Mouse (Mus musculus) layer of hippocampus, adult 2 months (tissue): ENCODE data around the gene Ankrd55. TPM values are rescaled to one million over a fixed set of nuclear protein-coding genes. Genes with fewer than 3 reads are reported as not detected.

Source experiments
- DNase-seq, 2 experiments: peaks; one replicate each; pipeline ENCODE4 v3.0.0; 2022; ENCODE audit warnings: low spot score in 2 of 2
- H3K27ac ChIP-seq: fragments of 200-600 bp; 2 replicates; pipeline ENCODE4 v1.8.1; 2022
- H3K4me3 ChIP-seq: fragments of 200-600 bp; 2 replicates; pipeline ENCODE4 v1.8.1; 2022; ENCODE audit warnings: mild to moderate bottlenecking
- CTCF ChIP-seq: fragments of 200-600 bp; conservative IDR thresholded peaks from 2 replicates; pipeline ENCODE4 v1.8.1; 2022; ENCODE audit warnings: antibody characterized with exemption, mild to moderate bottlenecking, moderate library complexity
- total RNA-seq, 2 experiments: library from RNA; stranded (reverse); gene quantifications; 2 replicates each; pipeline ENCODE4 v1.2.3; 2021

Gene Ankrd55
- total RNA-seq, 2 experiments from 2014 or later, result 2.5 to 3.4 TPM

DNA sequence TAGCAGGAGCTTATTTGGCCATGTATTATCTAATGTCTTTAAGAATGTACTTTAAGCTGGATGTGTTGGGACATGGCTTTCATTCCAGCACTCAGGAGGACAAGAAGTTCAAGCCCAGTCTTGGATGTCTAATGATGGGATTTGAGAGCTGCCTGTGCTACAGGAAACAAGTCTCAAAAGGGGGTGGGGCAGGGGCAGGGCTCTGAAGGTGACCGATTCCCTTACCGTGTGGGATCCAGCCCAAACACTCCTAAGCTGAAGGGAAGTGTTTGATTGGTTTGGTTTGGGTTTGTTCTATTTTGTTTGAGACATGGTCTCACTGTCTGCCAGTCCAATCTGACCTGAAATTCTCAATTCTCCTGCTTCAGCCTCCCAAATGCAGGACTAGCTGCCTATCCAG, 93.2 kb downstream of the Ankrd55 start:
- TF ChIP-seq CTCF, result no peak
- no peak overlapping the region for H3K4me3 ChIP-seq
- DNase-seq, result no peak
- H3K27ac ChIP-seq, result no peak overlapping the region

- no peak for DNase-seq
- TF ChIP-seq CTCF, result no peak
- no peak overlapping the region for H3K4me3 ChIP-seq
Measured at GRCm38 (mm10) chr13:112382457-112382856, 94.2 kb downstream of the Ankrd55 start.

DNA sequence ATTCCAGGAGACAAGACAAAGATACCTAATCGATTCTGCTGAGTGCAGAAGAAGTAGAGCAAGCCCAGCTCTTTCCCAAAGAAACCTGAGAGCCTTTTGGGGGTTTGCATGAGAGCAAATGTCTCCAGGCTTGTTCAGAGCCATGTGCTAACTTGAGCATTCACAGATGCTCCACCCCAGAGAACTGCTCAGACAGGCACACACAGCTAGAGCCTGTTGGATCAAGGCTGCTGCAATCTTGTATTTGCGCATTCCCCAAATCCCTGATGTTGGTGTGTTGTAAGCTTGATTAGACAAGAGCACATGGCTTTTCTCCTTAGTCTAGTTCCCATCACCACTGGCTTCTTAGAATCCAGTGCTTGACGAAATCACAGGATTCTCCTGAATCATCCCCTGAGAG, 94.7 kb downstream of the Ankrd55 start:
- H3K27ac ChIP-seq, result no peak overlapping the region
- DNase-seq, result no peak
- no peak for TF ChIP-seq CTCF
- H3K4me3 ChIP-seq, result no peak overlapping the region

More at GRCm38 (mm10) chr13:112382457-112382856, 94.2 kb downstream of the Ankrd55 start:
- H3K27ac ChIP-seq, result no peak overlapping the region

GRCm38 (mm10) chr13:112383941-112384659, 95.8 kb downstream of the Ankrd55 start:
- H3K4me3 ChIP-seq, result no peak overlapping the region
- TF ChIP-seq CTCF, result no peak
- H3K27ac ChIP-seq, result no peak overlapping the region
- no peak for DNase-seq

DNA sequence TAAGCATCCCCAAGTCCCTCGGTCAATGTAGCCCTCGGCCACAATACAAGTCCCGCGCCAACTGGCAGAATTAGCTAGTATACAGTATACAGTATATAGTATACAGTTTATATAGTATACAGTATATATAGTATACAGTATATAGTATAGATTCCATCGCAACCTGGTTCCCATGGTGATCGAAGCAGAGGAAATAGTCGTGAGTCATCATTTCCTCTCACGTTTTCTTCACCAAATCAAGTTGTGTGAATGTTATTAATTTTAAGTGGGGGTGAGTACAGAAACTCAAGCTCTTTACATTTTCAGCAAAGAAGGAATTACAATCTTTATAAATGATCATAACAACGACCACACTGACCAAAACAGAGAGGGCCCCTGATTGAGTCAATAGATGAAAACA, 96.8 kb downstream of the Ankrd55 start:
- no peak for TF ChIP-seq CTCF
- Histone ChIP-seq H3K4me3 (no peak overlapping the region), H3K27ac (no peak overlapping the region)
- no peak for DNase-seq

DNA sequence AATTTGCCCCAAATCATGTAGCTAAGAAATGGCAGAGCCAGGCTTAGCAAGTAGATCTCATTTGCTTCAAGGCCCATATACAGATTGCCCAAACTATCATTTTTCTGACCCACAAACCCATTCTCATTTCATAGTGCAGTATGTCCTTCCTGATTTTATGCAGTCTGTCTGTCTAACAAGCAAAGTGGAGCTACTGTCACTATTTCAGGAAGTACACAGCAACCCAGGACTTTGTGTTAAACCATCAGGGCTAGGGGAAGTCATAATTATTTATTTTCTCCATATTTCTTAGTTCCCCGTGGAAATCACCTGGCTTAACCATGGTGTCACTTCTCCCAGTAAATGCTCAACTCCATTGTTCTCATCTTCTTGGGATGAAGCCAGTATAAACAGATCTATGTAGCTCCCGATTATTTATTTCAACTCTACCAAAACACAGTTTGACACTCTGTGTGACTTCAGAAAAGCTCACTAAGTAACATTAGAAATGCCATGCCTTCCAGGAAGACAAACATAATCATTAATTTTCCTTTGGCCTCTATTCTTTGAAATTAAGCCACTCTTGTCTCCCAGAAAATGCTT, 98.3 kb downstream of the Ankrd55 start:
- no peak for DNase-seq
- TF ChIP-seq CTCF, result no peak
- no peak overlapping the region for H3K27ac ChIP-seq
- H3K4me3 ChIP-seq, result no peak overlapping the region

GRCm38 (mm10) chr13:112387279-112387678, 99.0 kb downstream of the Ankrd55 start:
- Histone ChIP-seq H3K4me3 (no peak overlapping the region), H3K27ac (no peak overlapping the region)
- no peak for DNase-seq
- TF ChIP-seq CTCF, result no peak

GRCm38 (mm10) chr13:112388176-112388575, 99.9 kb downstream of the Ankrd55 start:
- H3K4me3 ChIP-seq, result no peak overlapping the region
- H3K27ac ChIP-seq, result no peak overlapping the region
- no peak for DNase-seq
- TF ChIP-seq CTCF, result no peak

GRCm38 (mm10) chr13:112390206-112390605, 102.0 kb downstream of the Ankrd55 start:
- no peak overlapping the region for H3K27ac ChIP-seq
- no peak overlapping the region for H3K4me3 ChIP-seq
- no peak for TF ChIP-seq CTCF
- DNase-seq, result no peak

DNA sequence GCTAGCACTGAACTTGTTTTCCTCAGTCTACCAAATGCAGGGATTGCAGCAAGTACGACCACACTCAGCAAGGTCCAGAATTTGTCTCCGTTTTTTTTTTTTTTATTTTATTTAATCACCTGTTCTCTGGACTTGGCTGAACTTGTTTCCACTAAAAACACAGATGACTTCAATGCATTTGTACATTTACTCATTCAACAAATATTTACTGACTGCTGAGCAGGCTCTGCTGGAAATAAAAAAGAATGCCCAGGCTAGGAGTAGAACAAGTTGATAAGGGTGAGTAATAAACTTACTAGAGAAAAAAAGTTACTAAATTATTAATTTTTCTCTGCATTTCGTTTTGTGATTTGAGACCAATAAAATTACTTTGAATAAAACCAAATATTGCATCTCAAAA, 103.1 kb downstream of the Ankrd55 start:
- no peak for DNase-seq
- no peak for TF ChIP-seq CTCF
- Histone ChIP-seq H3K4me3 (no peak overlapping the region), H3K27ac (no peak overlapping the region)

DNA sequence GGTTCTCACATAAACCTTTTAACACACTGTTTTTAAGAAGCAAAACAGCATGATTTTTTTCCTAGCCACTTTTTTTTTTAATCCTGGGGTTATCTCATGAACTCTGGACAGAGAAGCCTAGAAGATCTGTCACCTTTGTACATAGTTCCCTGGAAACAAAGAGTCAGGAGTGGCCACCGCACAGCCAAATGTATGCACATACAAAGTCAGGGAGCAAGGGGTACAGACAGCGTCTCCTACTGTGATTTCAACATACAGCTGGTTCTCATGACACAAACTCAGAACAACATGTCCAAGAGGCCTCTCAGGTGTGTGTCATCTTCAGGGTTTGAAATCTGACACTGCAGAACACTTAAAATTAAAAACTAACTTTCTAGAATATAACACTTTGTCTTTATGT, 105.1 kb downstream of the Ankrd55 start:
- no peak for TF ChIP-seq CTCF
- Histone ChIP-seq H3K4me3 (no peak overlapping the region), H3K27ac (no peak overlapping the region)
- DNase-seq, result no peak

- H3K27ac ChIP-seq, result no peak overlapping the region
- H3K4me3 ChIP-seq, result no peak overlapping the region
- TF ChIP-seq CTCF, result no peak
- no peak for DNase-seq
Measured at GRCm38 (mm10) chr13:112394271-112394670, 106.0 kb downstream of the Ankrd55 start.

DNA sequence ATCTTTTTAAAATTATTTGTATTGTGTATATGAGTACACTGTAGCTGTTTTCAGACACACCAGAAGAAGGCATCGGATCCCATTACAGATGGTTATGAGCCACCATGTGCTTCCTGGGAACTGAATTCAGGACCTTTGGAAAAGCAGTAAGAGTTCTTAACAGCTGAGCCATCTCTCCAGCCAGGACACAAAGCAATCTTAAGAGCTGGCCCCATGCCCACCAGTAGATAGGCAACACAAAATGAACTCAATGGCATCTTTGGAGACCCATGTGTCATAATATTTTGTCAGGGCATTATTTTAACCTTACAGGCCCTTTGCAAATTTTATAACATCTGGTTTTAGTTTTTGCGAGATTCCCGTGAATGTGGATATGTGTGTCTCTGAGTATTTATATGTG, 116.5 kb downstream of the Ankrd55 start:
- no peak for TF ChIP-seq CTCF
- Histone ChIP-seq H3K4me3 (no peak overlapping the region), H3K27ac (no peak overlapping the region)
- no peak for DNase-seq

- Histone ChIP-seq H3K27ac (no peak overlapping the region), H3K4me3 (no peak overlapping the region)
- no peak for DNase-seq
- TF ChIP-seq CTCF, result no peak
Measured at GRCm38 (mm10) chr13:112405184-112405583, 116.9 kb downstream of the Ankrd55 start.
